13 mouse cellular contexts compared by ENCODE assay signal in genomic region chr16:33939636-33940035, GRCm38 (mm10). TPM values are rescaled to one million over a fixed set of nuclear protein-coding genes. Genes with fewer than 3 reads are reported as not detected.
DNase-seq lines count a peak whose midpoint lies in the region; ATAC-seq lines count a peak whose summit lies in the region.
"Had no signal": no experiment of that assay in that cellular context is flagged by ENCODE, and none has a peak within 500 bp of the region (broad histone marks: within the 10 kb centered on the region; RNA-seq: fewer than 3 reads in every experiment).

No protein-coding gene starts in this region.

- peak overlapping the region; percentile 78; the same call in 1 of the 2 replicates for H3K27ac ChIP-seq in heart, embryonic 11.5 days (ENCODE audit: low read depth, low read length)

- no peak for DNase-seq in heart, adult 8-10 months (ENCODE audit: low spot score)
- peak; percentile 63 for DNase-seq in embryo, embryonic 11 days
- peak; percentile 40 for DNase-seq in forelimb bud, embryonic 11.5 days (ENCODE audit: low read depth, low spot score)
- peak; percentile 65 for DNase-seq in kidney, postnatal 14 days
- no peak for DNase-seq in adrenal gland, postnatal 14 days
- DNase-seq in right cerebral cortex, adult 2 months (ENCODE audit: low spot score in 2 of 2) = no peak
- no peak for DNase-seq in right cerebral cortex, postnatal 25 days
- DNase-seq: lung, adult 18-20 months; right cerebral cortex, postnatal 4 days had no signal

- H3K36me3 ChIP-seq in heart, embryonic 11.5 days (ENCODE audit: control insufficient read depth, insufficient read depth, low read length) = no peaks in the 10 kb centered on the region

- H3K9me3 ChIP-seq in heart, embryonic 11.5 days (replicated peaks; ENCODE audit: control insufficient read depth, low read length) = no peaks in the 10 kb centered on the region

- H3K27me3 ChIP-seq in heart, embryonic 11.5 days (ENCODE audit: control insufficient read depth, insufficient read depth, low read length) = no peaks in the 10 kb centered on the region

- peaks cover 68% of the 10 kb centered on the region for H3K4me1 ChIP-seq in heart, embryonic 11.5 days (ENCODE audit: control insufficient read depth, insufficient read depth, low read length)

- no peak for ATAC-seq in heart, embryonic 11.5 days (replicated peaks; ENCODE audit: insufficient number of reproducible peaks, low FRiP score, low TSS enrichment)
- ATAC-seq: CD4-positive, CD25-positive, alpha-beta regulatory T cell, adult 4 months; forebrain, embryonic 16.5 days; inflammation-experienced regulatory T-cells, adult 6 months had no signal

- H3K4me2 ChIP-seq in heart, embryonic 11.5 days = no peak overlapping the region

- H3K4me3 ChIP-seq in heart, embryonic 11.5 days (ENCODE audit: low read depth, low read length) = no peak overlapping the region

- WGBS in heart, embryonic 11.5 days (ENCODE audit: insufficient replicate concordance) = 52% methylated on average over 9 of the region's 9 CpGs

- H3K9ac ChIP-seq in heart, embryonic 11.5 days (ENCODE audit: low read depth, low read length) = no peak overlapping the region

RNA-seq across cellular contexts. Expression of gene Umps, which starts 27.2 kb away (rescaled TPM):
- polyA plus RNA-seq in heart, embryonic 11.5 days (2014; fragmentation: Nextera tagmentation; extraction: Ambion mirVana) = 43.0 and 43.9 TPM in 2 replicates
- 1 to 10 TPM; 7.9 to 9.1 (median 8.3) TPM for total RNA-seq in heart, adult 8-10 months (2022)
- total RNA-seq in adrenal gland, postnatal 14 days (2021) = 38.2 and 40.3 TPM in 2 replicates

Comparison
In these comparisons a context has a peak if more than half of its experiments do, and no peak if none do; other contexts are left out.
1. DNase-seq: peak in embryo, embryonic 11 days (single experiment), forelimb bud, embryonic 11.5 days (single experiment) and kidney, postnatal 14 days (single experiment); none in heart, adult 8-10 months (single experiment), adrenal gland, postnatal 14 days (single experiment), right cerebral cortex, adult 2 months (0 of 2) and right cerebral cortex, postnatal 25 days (single experiment).